ENCODE assay signal across 18 mouse cellular contexts in the genomic region with DNA sequence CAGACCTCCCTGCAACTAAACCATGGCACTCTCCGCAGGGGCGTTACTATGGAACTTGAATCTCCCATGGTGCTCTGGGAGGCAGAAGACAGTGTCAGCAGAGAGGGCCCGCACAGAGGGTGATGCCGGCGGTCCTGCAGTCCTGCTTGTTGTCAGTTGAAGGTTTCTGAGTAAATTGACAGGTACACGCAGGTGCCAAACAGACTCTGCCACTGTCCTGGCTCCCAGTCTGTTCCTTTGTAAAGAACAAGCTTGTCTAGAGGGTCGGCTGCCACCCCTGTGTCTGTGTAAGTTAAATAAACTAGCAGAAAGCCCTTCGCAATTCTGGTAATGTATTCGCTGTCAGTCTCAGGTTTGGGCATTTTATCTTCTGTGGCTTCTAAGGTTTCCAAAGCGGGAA.
A peak's percentile ranks its signal among the peaks of the same experiment; 100 is the strongest.
DNase-seq lines count a peak whose midpoint lies in the region; ATAC-seq lines count a peak whose summit lies in the region.
"Had no signal": no experiment of that assay in that cellular context is flagged by ENCODE, and none has a peak within 500 bp of the region (broad histone marks: within the 10 kb centered on the region; RNA-seq: fewer than 3 reads in every experiment).

No protein-coding gene starts in this region.

- H3K27me3 ChIP-seq in forebrain, embryonic 15.5 days: no peaks in the 10 kb centered on the region
- H3K27me3 ChIP-seq in forebrain, embryonic 12.5 days: no peaks in the 10 kb centered on the region
- H3K27me3 ChIP-seq in hindbrain, embryonic 16.5 days (replicated peaks; ENCODE audit: control insufficient read depth, insufficient read depth, low read length): no peaks in the 10 kb centered on the region
- H3K27me3 ChIP-seq in hindbrain, embryonic 13.5 days: no peaks in the 10 kb centered on the region
- no peaks in the 10 kb centered on the region for H3K27me3 ChIP-seq in embryonic facial prominence, embryonic 10.5 days (replicated peaks; ENCODE audit: low read depth, poor library complexity, severe bottlenecking)
- H3K27me3 ChIP-seq in midbrain, embryonic 15.5 days (replicated peaks): no peaks in the 10 kb centered on the region
- H3K27me3 ChIP-seq in kidney, embryonic 14.5 days (ENCODE audit: control insufficient read depth, insufficient read depth, low read length): no peaks in the 10 kb centered on the region
- H3K27me3 ChIP-seq: liver, embryonic 15.5 days; neural tube, embryonic 13.5 days had no signal

- no peak overlapping the region for H3K9ac ChIP-seq in forebrain, embryonic 15.5 days (replicated peaks)
- no peak overlapping the region for H3K9ac ChIP-seq in forebrain, embryonic 12.5 days
- no peak overlapping the region for H3K9ac ChIP-seq in hindbrain, embryonic 16.5 days (ENCODE audit: low read depth, low read length)
- H3K9ac ChIP-seq in hindbrain, embryonic 13.5 days: no peak overlapping the region
- no peak overlapping the region for H3K9ac ChIP-seq in midbrain, embryonic 15.5 days
- H3K9ac ChIP-seq in kidney, embryonic 14.5 days (ENCODE audit: low read depth, low read length): no peak overlapping the region
- H3K9ac ChIP-seq: liver, embryonic 15.5 days; neural tube, embryonic 13.5 days had no signal

- H3K4me1 ChIP-seq in forebrain, embryonic 15.5 days: 0 out of 2 replicates have a peak, but pooled peaks cover 6% of the 10 kb centered on the region
- H3K4me1 ChIP-seq in forebrain, embryonic 12.5 days: no peaks in the 10 kb centered on the region
- no peaks in the 10 kb centered on the region for H3K4me1 ChIP-seq in hindbrain, embryonic 16.5 days (ENCODE audit: control insufficient read depth, insufficient read depth, low read depth, low read length)
- H3K4me1 ChIP-seq in hindbrain, embryonic 13.5 days (replicated peaks): peaks cover 4% of the 10 kb centered on the region; the same call in 1 of the 2 replicates
- H3K4me1 ChIP-seq in embryonic facial prominence, embryonic 10.5 days: peaks cover 8% of the 10 kb centered on the region; the same call in 1 of the 2 replicates
- peaks cover 3% of the 10 kb centered on the region; the same call in 1 of the 2 replicates for H3K4me1 ChIP-seq in midbrain, embryonic 15.5 days
- no peaks in the 10 kb centered on the region for H3K4me1 ChIP-seq in kidney, embryonic 14.5 days (ENCODE audit: control insufficient read depth, insufficient read depth, low read length)
- H3K4me1 ChIP-seq: liver, embryonic 15.5 days; neural tube, embryonic 13.5 days had no signal

- 50% methylated on average over 10 of the region's 10 CpGs for WGBS in forebrain, embryonic 15.5 days
- WGBS in forebrain, embryonic 12.5 days: 71% methylated on average over 10 of the region's 10 CpGs
- WGBS in hindbrain, embryonic 16.5 days: 43% methylated on average over 10 of the region's 10 CpGs
- 59% methylated on average over 10 of the region's 10 CpGs for WGBS in hindbrain, embryonic 13.5 days
- WGBS in embryonic facial prominence, embryonic 10.5 days: 63% methylated on average over 10 of the region's 10 CpGs
- 62% methylated on average over 10 of the region's 10 CpGs for WGBS in midbrain, embryonic 15.5 days
- WGBS in kidney, embryonic 14.5 days: 50% methylated on average over 10 of the region's 10 CpGs

- no peak; the same call in 1 of the 2 replicates for ATAC-seq in forebrain, embryonic 15.5 days (replicated peaks)
- ATAC-seq in forebrain, embryonic 12.5 days (ENCODE audit: low FRiP score): no peak
- ATAC-seq in hindbrain, embryonic 16.5 days: no peak
- ATAC-seq in hindbrain, embryonic 13.5 days (ENCODE audit: low FRiP score): no peak
- ATAC-seq in midbrain, embryonic 15.5 days (replicated peaks): no peak
- ATAC-seq in kidney, embryonic 14.5 days (ENCODE audit: low FRiP score, low TSS enrichment): no peak
- ATAC-seq: lung, postnatal 0 days had no signal

- no peak overlapping the region for H3K27ac ChIP-seq in forebrain, embryonic 15.5 days (replicated peaks)
- no peak overlapping the region for H3K27ac ChIP-seq in forebrain, embryonic 12.5 days
- H3K27ac ChIP-seq in hindbrain, embryonic 16.5 days (ENCODE audit: low read depth, low read length): no peak overlapping the region
- no peak overlapping the region for H3K27ac ChIP-seq in hindbrain, embryonic 13.5 days
- H3K27ac ChIP-seq in embryonic facial prominence, embryonic 10.5 days (replicated peaks): no peak overlapping the region
- no peak overlapping the region for H3K27ac ChIP-seq in midbrain, embryonic 15.5 days
- no peak overlapping the region for H3K27ac ChIP-seq in kidney, embryonic 14.5 days (ENCODE audit: low read depth, low read length)
- H3K27ac ChIP-seq: liver, embryonic 15.5 days; neural tube, embryonic 13.5 days had no signal

- H3K36me3 ChIP-seq in forebrain, embryonic 15.5 days: no peaks in the 10 kb centered on the region
- H3K36me3 ChIP-seq in forebrain, embryonic 12.5 days (replicated peaks): no peaks in the 10 kb centered on the region
- no peaks in the 10 kb centered on the region for H3K36me3 ChIP-seq in hindbrain, embryonic 16.5 days (ENCODE audit: control insufficient read depth, insufficient read depth, low read length)
- no peaks in the 10 kb centered on the region for H3K36me3 ChIP-seq in hindbrain, embryonic 13.5 days
- H3K36me3 ChIP-seq in embryonic facial prominence, embryonic 10.5 days (replicated peaks): no peaks in the 10 kb centered on the region
- H3K36me3 ChIP-seq in midbrain, embryonic 15.5 days (replicated peaks): no peaks in the 10 kb centered on the region
- no peaks in the 10 kb centered on the region for H3K36me3 ChIP-seq in kidney, embryonic 14.5 days (ENCODE audit: control insufficient read depth, insufficient read depth, low read length)
- H3K36me3 ChIP-seq: liver, embryonic 15.5 days; neural tube, embryonic 13.5 days had no signal

- H3K9me3 ChIP-seq in forebrain, embryonic 15.5 days: no peaks in the 10 kb centered on the region
- H3K9me3 ChIP-seq in forebrain, embryonic 12.5 days: no peaks in the 10 kb centered on the region
- H3K9me3 ChIP-seq in hindbrain, embryonic 16.5 days (ENCODE audit: control insufficient read depth, low read length): no peaks in the 10 kb centered on the region
- no peaks in the 10 kb centered on the region for H3K9me3 ChIP-seq in hindbrain, embryonic 13.5 days
- H3K9me3 ChIP-seq in embryonic facial prominence, embryonic 10.5 days: no peaks in the 10 kb centered on the region
- H3K9me3 ChIP-seq in midbrain, embryonic 15.5 days: no peaks in the 10 kb centered on the region
- H3K9me3 ChIP-seq in kidney, embryonic 14.5 days (ENCODE audit: control insufficient read depth, low read length): no peaks in the 10 kb centered on the region
- H3K9me3 ChIP-seq: liver, embryonic 15.5 days; neural tube, embryonic 13.5 days had no signal

- peak; percentile 11 for DNase-seq in embryonic facial prominence, embryonic 10.5 days (ENCODE audit: low spot score)
- no peak for DNase-seq in adrenal gland, postnatal 4 days (ENCODE audit: low spot score in 2 of 2)
- DNase-seq: adrenal gland, postnatal 25 days; cerebellum, adult 9-10 months; heart, postnatal 10 days; kidney, adult 9 months; kidney, postnatal 4 days; right cerebral cortex, postnatal 4 days; thymus, adult 2 months had no signal

- no peak overlapping the region for H3K4me3 ChIP-seq in forebrain, embryonic 15.5 days
- H3K4me3 ChIP-seq in forebrain, embryonic 12.5 days (replicated peaks): no peak overlapping the region
- no peak overlapping the region for H3K4me3 ChIP-seq in hindbrain, embryonic 16.5 days (ENCODE audit: low read length)
- H3K4me3 ChIP-seq in hindbrain, embryonic 13.5 days: no peak overlapping the region
- H3K4me3 ChIP-seq in embryonic facial prominence, embryonic 10.5 days: no peak overlapping the region
- H3K4me3 ChIP-seq in midbrain, embryonic 15.5 days: no peak overlapping the region
- no peak overlapping the region for H3K4me3 ChIP-seq in kidney, embryonic 14.5 days (ENCODE audit: low read length)
- H3K4me3 ChIP-seq: liver, embryonic 15.5 days; neural tube, embryonic 13.5 days had no signal

- 0 out of 2 replicates have a peak overlapping the region, but pooled peaks have one; percentile 0 for H3K4me2 ChIP-seq in forebrain, embryonic 15.5 days (replicated peaks)
- no peak overlapping the region for H3K4me2 ChIP-seq in forebrain, embryonic 12.5 days
- peak overlapping the region; percentile 17; the same call in 1 of the 2 replicates for H3K4me2 ChIP-seq in hindbrain, embryonic 16.5 days (ENCODE audit: low read length)
- no peak overlapping the region for H3K4me2 ChIP-seq in hindbrain, embryonic 13.5 days
- 0 out of 2 replicates have a peak overlapping the region, but pooled peaks have one; percentile 24 for H3K4me2 ChIP-seq in midbrain, embryonic 15.5 days
- no peak overlapping the region for H3K4me2 ChIP-seq in kidney, embryonic 14.5 days (replicated peaks; ENCODE audit: low read depth, low read length)
- H3K4me2 ChIP-seq: liver, embryonic 15.5 days; neural tube, embryonic 13.5 days had no signal

Comparison
In these comparisons a context has a peak if more than half of its experiments do, and no peak if none do; other contexts are left out.
1. H3K4me2 ChIP-seq: peak in forebrain, embryonic 15.5 days (single experiment), hindbrain, embryonic 16.5 days (single experiment) and midbrain, embryonic 15.5 days (single experiment); none in forebrain, embryonic 12.5 days (single experiment), hindbrain, embryonic 13.5 days (single experiment) and kidney, embryonic 14.5 days (single experiment).